Mouse (Mus musculus) erythroblast, embryonic 14.5 days (primary cell): ENCODE results near the gene Dgat2.

ENCODE experiments used
- GATA1 ChIP-seq: IDR thresholded peaks from 2 replicates; pipeline ENCODE4 v1.6.1; 2012; ENCODE audit warnings: low read length, inconsistent platforms, mixed read lengths
- TAL1 ChIP-seq: IDR thresholded peaks from 3 replicates; pipeline ENCODE4 v1.6.1; 2012; ENCODE audit warnings: low read length, inconsistent platforms, mixed read lengths

- TF ChIP-seq TAL1 = no peak
- TF ChIP-seq GATA1 = no peak
Measured at GRCm38 (mm10) chr7:99131819-99132353, 50.6 kb downstream of the Dgat2 start.
